Mouse (Mus musculus) C2C12 (cell line): ENCODE data around the gene Ltn1. TPM values are rescaled to one million over a fixed set of nuclear protein-coding genes. Genes with fewer than 3 reads are reported as not detected.

ENCODE experiments used
- H3K27me3 ChIP-seq: one replicate; pipeline ENCODE4 v1.6.1; 2011; ENCODE audit not compliant: control insufficient read depth, insufficient read depth, insufficient read length
- H3K36me3 ChIP-seq: one replicate; pipeline ENCODE4 v1.6.1; 2011; ENCODE audit not compliant: control insufficient read depth, insufficient read depth
- H3K4me3 ChIP-seq: one replicate; pipeline ENCODE4 v1.5.1; 2011; ENCODE audit warnings: mild to moderate bottlenecking, control low read depth; ENCODE audit not compliant: poor library complexity, insufficient read depth, severe bottlenecking
- H3K79me2 ChIP-seq: one replicate; pipeline ENCODE4 v1.6.1; 2011; ENCODE audit not compliant: control insufficient read depth, insufficient read depth
- H3K79me3 ChIP-seq: one replicate; pipeline ENCODE4 v1.6.1; 2011; ENCODE audit warnings: low read depth, control low read depth
- H3ac ChIP-seq: one replicate; pipeline ENCODE3; 2011; ENCODE audit warnings: low read depth; ENCODE audit not compliant: control insufficient read depth, insufficient read length
- CEBPB ChIP-seq: IDR thresholded peaks from one replicate; pipeline ENCODE4 v1.6.1; 2011; ENCODE audit warnings: low read depth, mild to moderate bottlenecking, control low read depth, moderate library complexity
- CTCF ChIP-seq: IDR thresholded peaks from one replicate; pipeline ENCODE4 v1.5.1; 2011; ENCODE audit not compliant: control insufficient read depth, insufficient read depth, insufficient read length
- FOSL1 ChIP-seq: IDR thresholded peaks from one replicate; pipeline ENCODE4 v1.8.0; 2011; ENCODE audit warnings: mild to moderate bottlenecking, low read length; ENCODE audit not compliant: poor library complexity, insufficient read depth, severe bottlenecking
- MAX ChIP-seq: IDR thresholded peaks from one replicate; pipeline ENCODE4 v1.6.1; 2011; ENCODE audit warnings: mild to moderate bottlenecking, control low read depth
- MYOD1 ChIP-seq: IDR thresholded peaks from one replicate; pipeline ENCODE4 v1.6.1; 2011; ENCODE audit warnings: low read depth; ENCODE audit not compliant: control insufficient read depth, insufficient read length
- MYOG ChIP-seq: IDR thresholded peaks from one replicate; pipeline ENCODE4 v1.6.1; 2011; ENCODE audit not compliant: control insufficient read depth, insufficient read length; ENCODE audit errors: extremely low read depth
- USF1 ChIP-seq: IDR thresholded peaks from one replicate; pipeline ENCODE4 v1.6.1; 2011; ENCODE audit warnings: low read depth, mild to moderate bottlenecking, control low read depth, moderate library complexity
- polyA plus RNA-seq: library from polyadenylated mRNA; unstranded; fragments of >200 nt; fragmentation: generic; extraction: Trizol; gene quantifications from one replicate; pipeline ENCODE4 v1.2.1, GENCODE M21; 2012; ENCODE audit warnings: missing spikeins

Ltn1 gene
- polyA plus RNA-seq, 1 experiment: 6.8 TPM

DNA sequence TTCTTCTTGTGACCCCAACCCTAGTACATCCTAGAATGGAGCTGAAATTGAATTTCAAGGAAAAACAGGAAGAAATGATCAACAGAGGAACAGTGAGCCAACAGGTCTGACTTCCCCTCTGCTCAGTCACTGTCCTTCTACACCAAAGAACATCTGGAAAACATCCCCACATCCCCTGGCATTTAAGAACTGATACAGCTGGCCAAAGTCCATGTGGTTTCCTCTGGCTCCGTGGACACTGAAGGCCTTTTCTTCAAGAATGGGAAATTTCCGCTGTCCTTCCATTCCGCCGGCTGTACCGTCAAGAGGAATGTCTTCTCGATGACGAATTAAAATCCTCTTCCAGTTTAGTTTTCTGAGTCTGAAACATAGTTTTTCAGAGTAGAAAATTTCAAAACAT lies 1.9 kb upstream of the Ltn1 start:
- Histone ChIP-seq H3ac (no peak overlapping the region), H3K4me3 (no peak overlapping the region), H3K27me3 (no peaks in the 10 kb centered on the region), H3K79me3 (peaks cover 30% of the 10 kb centered on the region), H3K79me2 (peaks cover 31% of the 10 kb centered on the region), H3K36me3 (no peaks in the 10 kb centered on the region)
- TF ChIP-seq FOSL1 (no peak), MYOD1 (no peak), CTCF (no peak), MAX (no peak), CEBPB (no peak), MYOG (no peak), USF1 (no peak)

DNA sequence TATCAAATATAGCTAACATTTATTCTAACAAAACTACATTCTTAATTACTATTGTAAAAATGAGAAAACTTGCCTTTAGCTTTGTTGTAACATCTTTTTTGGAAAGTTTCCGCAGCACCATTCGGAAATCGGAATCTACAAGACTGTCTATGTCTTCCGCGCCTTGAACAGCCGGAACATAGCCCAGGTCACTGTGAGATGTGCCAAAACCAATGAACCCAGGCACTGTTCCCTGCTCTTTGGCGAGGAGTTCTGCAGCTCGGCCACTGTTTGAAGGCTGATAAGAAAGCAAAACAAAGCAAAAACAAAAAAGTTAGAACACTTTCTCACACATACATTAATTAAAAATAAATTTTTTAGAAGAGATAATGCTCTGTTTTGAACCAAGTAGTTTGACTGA lies 4.9 kb downstream of the Ltn1 start:
- Histone ChIP-seq H3K4me3 (no peak overlapping the region), H3K79me3 (peaks cover 41% of the 10 kb centered on the region), H3ac (no peak overlapping the region), H3K79me2 (peaks cover 46% of the 10 kb centered on the region), H3K27me3 (no peaks in the 10 kb centered on the region), H3K36me3 (peaks cover 34% of the 10 kb centered on the region)
- TF ChIP-seq CEBPB (no peak), FOSL1 (no peak), MAX (no peak), USF1 (no peak), CTCF (no peak), MYOD1 (no peak), MYOG (no peak)

DNA sequence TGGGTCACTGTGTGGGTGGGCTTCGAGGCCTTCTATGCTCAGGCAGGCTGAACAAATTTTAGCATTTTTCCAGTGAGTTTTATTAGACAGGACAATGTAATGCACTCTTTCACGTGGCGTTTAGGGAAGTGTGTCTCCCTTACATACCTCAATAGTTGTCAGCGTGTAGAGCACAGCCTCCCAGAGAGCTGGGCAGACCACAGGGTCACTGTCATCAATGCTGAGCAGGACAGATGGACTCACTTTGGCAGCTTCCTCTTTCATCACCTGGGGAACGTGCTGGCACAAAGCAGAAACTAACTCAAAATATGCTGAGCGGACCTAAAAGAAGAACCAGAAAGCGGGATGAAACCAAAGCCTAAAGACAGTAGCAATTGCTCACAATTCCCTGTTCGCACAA lies 11.8 kb downstream of the Ltn1 start:
- no peaks in the 10 kb centered on the region for H3K79me3 ChIP-seq
- H3ac ChIP-seq: no peak overlapping the region
- H3K36me3 ChIP-seq: peaks cover 82% of the 10 kb centered on the region
- TF ChIP-seq USF1 (no peak), CTCF (no peak), FOSL1 (no peak), MYOG (no peak), CEBPB (no peak), MAX (no peak), MYOD1 (no peak)
- H3K79me2 ChIP-seq: no peaks in the 10 kb centered on the region
- H3K27me3 ChIP-seq: no peaks in the 10 kb centered on the region
- H3K4me3 ChIP-seq: no peak overlapping the region

- Histone ChIP-seq H3K27me3 (no peaks in the 10 kb centered on the region), H3K36me3 (peaks cover 84% of the 10 kb centered on the region), H3K79me3 (no peaks in the 10 kb centered on the region), H3K4me3 (no peak overlapping the region), H3K79me2 (no peaks in the 10 kb centered on the region), H3ac (no peak overlapping the region)
- TF ChIP-seq USF1 (no peak), MAX (no peak), MYOD1 (no peak), CTCF (no peak), CEBPB (no peak), FOSL1 (no peak), MYOG (no peak)
Measured at GRCm38 (mm10) chr16:87405001-87405400, 27.4 kb downstream of the Ltn1 start.

DNA sequence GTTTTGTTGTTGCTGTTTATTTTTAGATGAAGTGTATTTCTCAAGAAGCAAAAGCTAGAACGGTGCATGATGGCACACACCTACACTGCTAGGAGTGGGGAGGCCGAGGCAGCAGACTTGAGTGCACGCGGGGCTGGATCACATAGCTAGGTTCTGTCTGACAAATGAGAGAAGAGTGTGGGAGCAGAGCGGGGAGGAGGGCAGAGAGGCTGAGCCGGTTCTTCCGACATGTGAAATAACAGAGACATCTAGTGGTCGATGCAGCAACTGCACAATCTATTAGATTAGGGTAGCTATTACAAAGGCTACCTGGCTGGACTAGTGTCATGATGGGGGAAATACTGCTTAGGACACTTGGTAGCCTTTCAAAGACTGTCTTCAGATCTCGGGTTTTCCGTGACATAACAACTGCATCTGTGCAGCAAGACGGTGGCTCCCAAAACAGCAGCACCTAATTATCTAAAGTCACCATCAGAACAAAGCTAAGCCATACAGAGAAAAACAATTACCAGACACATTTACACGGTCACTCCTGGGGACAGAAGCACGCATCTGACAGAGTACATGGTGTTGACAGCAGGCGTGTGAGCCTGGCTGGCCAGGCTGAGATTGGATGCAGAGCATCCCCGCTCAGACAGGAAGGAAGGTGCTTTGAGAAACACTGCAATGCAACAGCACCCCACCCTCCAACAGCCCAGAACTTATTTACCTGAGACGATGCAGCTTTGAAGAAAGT lies 38.4 kb downstream of the Ltn1 start:
- TF ChIP-seq CTCF: peak; percentile 23
- TF ChIP-seq MYOG: no peak
- Histone ChIP-seq H3ac (no peak overlapping the region), H3K36me3 (peaks cover 29% of the 10 kb centered on the region), H3K4me3 (no peak overlapping the region), H3K79me3 (no peaks in the 10 kb centered on the region), H3K79me2 (no peaks in the 10 kb centered on the region), H3K27me3 (no peaks in the 10 kb centered on the region)

GRCm38 (mm10) chr16:87387444-87387977 lies 44.9 kb downstream of the Ltn1 start:
- H3K4me3 ChIP-seq: no peak overlapping the region
- no peaks in the 10 kb centered on the region for H3K79me2 ChIP-seq
- H3K27me3 ChIP-seq: no peaks in the 10 kb centered on the region
- peaks cover 21% of the 10 kb centered on the region for H3K36me3 ChIP-seq
- no peak overlapping the region for H3ac ChIP-seq
- H3K79me3 ChIP-seq: peaks cover 2% of the 10 kb centered on the region
- TF ChIP-seq CTCF (no peak), FOSL1 (peak; percentile 67), MAX (peak; percentile 40), MYOD1 (peak; percentile 76)
